Comparison of ENCODE assay signal across 20 mouse cellular contexts in the genomic region with DNA sequence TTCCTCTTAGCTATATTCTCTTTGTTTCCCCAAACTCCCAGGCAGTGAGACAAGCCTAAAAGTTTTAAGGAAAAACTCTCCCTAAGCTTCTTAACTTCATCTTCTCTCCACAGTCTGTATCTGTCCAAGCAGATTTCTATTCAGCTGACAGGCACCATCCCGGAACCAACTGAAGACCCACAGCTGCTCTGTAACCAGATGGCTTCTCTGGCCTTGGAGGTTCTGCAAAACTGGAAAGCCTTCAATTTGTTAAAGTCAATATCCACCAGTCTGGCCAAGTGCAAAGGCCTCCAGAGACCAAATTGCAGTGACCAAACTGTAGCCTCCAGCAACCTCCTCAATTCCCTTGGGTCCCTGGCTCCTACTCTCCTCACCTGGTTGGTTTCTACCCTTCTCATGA.
DNase-seq lines count a peak whose midpoint lies in the region; ATAC-seq lines count a peak whose summit lies in the region.
"Had no signal": no experiment of that assay in that cellular context is flagged by ENCODE, and none has a peak within 500 bp of the region (broad histone marks: within the 10 kb centered on the region; RNA-seq: fewer than 3 reads in every experiment).

No protein-coding gene starts in this region.

- no peaks in the 10 kb centered on the region for H3K4me1 ChIP-seq in heart, embryonic 12.5 days (replicated peaks)
- H3K4me1 ChIP-seq: forebrain, embryonic 12.5 days; heart, embryonic 15.5 days; intestine, embryonic 15.5 days; limb, embryonic 12.5 days; liver, embryonic 13.5 days; lung, embryonic 15.5 days; midbrain, embryonic 15.5 days had no signal

- H3K9me3 ChIP-seq in heart, embryonic 12.5 days (replicated peaks), result no peaks in the 10 kb centered on the region
- H3K9me3 ChIP-seq: forebrain, embryonic 12.5 days; heart, embryonic 15.5 days; intestine, embryonic 15.5 days; limb, embryonic 12.5 days; liver, embryonic 13.5 days; lung, embryonic 15.5 days; midbrain, embryonic 15.5 days had no signal

- no peak overlapping the region for H3K27ac ChIP-seq in heart, embryonic 12.5 days (ENCODE audit: poor library complexity, severe bottlenecking)
- H3K27ac ChIP-seq: forebrain, embryonic 12.5 days; heart, embryonic 15.5 days; hindbrain, embryonic 14.5 days; intestine, embryonic 15.5 days; limb, embryonic 12.5 days; liver, embryonic 13.5 days; lung, embryonic 15.5 days; midbrain, embryonic 15.5 days had no signal

- 81% methylated on average over 1 of the region's 1 CpGs for WGBS in heart, embryonic 12.5 days

- peak; percentile 25 for DNase-seq in adrenal gland, postnatal 10 days
- no peak for DNase-seq in adrenal gland, postnatal 25 days
- DNase-seq in heart, adult 18-20 months, result peak; percentile 23 to 44
- peak; percentile 0 for DNase-seq in lung, postnatal 36 days
- DNase-seq in lung, postnatal 4 days, result no peak
- peak; percentile 24 to 29 for DNase-seq in kidney, postnatal 4 days
- no peak for DNase-seq in lung, postnatal 25 days (ENCODE audit: low spot score)
- DNase-seq: cerebellum, adult 11 months; cerebellum, postnatal 36 days; liver, embryonic 13.5 days; right cerebral cortex, postnatal 14 days; thymus, postnatal 14 days had no signal

- no peaks in the 10 kb centered on the region for H3K36me3 ChIP-seq in heart, embryonic 12.5 days
- H3K36me3 ChIP-seq: forebrain, embryonic 12.5 days; heart, embryonic 15.5 days; intestine, embryonic 15.5 days; limb, embryonic 12.5 days; liver, embryonic 13.5 days; lung, embryonic 15.5 days; midbrain, embryonic 15.5 days had no signal

- no peak for ATAC-seq in heart, embryonic 12.5 days (ENCODE audit: insufficient number of reproducible peaks, low FRiP score)
- ATAC-seq: intestine, embryonic 15.5 days; midbrain, embryonic 15.5 days had no signal

- no peak overlapping the region for H3K4me2 ChIP-seq in heart, embryonic 12.5 days
- H3K4me2 ChIP-seq: forebrain, embryonic 12.5 days; heart, embryonic 15.5 days; hindbrain, embryonic 14.5 days; intestine, embryonic 15.5 days; limb, embryonic 12.5 days; liver, embryonic 13.5 days; lung, embryonic 15.5 days; midbrain, embryonic 15.5 days had no signal

- H3K9ac ChIP-seq in heart, embryonic 12.5 days, result no peak overlapping the region
- H3K9ac ChIP-seq: forebrain, embryonic 12.5 days; heart, embryonic 15.5 days; hindbrain, embryonic 14.5 days; intestine, embryonic 15.5 days; limb, embryonic 12.5 days; liver, embryonic 13.5 days; lung, embryonic 15.5 days; midbrain, embryonic 15.5 days had no signal

- no peaks in the 10 kb centered on the region for H3K27me3 ChIP-seq in heart, embryonic 12.5 days (replicated peaks)
- H3K27me3 ChIP-seq: forebrain, embryonic 12.5 days; heart, embryonic 15.5 days; intestine, embryonic 15.5 days; limb, embryonic 12.5 days; liver, embryonic 13.5 days; lung, embryonic 15.5 days; midbrain, embryonic 15.5 days had no signal

- no peak overlapping the region for H3K4me3 ChIP-seq in heart, embryonic 12.5 days
- H3K4me3 ChIP-seq: forebrain, embryonic 12.5 days; heart, embryonic 15.5 days; intestine, embryonic 15.5 days; limb, embryonic 12.5 days; liver, embryonic 13.5 days; lung, embryonic 15.5 days; midbrain, embryonic 15.5 days had no signal

Comparison
In these comparisons a context has a peak if more than half of its experiments do, and no peak if none do; other contexts are left out.
1. DNase-seq: peak in adrenal gland, postnatal 10 days (single experiment), heart, adult 18-20 months (2 of 2), lung, postnatal 36 days (single experiment) and kidney, postnatal 4 days (2 of 2); none in adrenal gland, postnatal 25 days (single experiment), lung, postnatal 4 days (0 of 2) and lung, postnatal 25 days (single experiment).